Mouse (Mus musculus): ENCODE data around the gene Tnfrsf13b. TPM values are rescaled to one million over a fixed set of nuclear protein-coding genes. Genes with fewer than 3 reads are reported as not detected.

Tnfrsf13b gene
- polyA plus RNA-seq, 1 experiment, result 100 TPM

DNA sequence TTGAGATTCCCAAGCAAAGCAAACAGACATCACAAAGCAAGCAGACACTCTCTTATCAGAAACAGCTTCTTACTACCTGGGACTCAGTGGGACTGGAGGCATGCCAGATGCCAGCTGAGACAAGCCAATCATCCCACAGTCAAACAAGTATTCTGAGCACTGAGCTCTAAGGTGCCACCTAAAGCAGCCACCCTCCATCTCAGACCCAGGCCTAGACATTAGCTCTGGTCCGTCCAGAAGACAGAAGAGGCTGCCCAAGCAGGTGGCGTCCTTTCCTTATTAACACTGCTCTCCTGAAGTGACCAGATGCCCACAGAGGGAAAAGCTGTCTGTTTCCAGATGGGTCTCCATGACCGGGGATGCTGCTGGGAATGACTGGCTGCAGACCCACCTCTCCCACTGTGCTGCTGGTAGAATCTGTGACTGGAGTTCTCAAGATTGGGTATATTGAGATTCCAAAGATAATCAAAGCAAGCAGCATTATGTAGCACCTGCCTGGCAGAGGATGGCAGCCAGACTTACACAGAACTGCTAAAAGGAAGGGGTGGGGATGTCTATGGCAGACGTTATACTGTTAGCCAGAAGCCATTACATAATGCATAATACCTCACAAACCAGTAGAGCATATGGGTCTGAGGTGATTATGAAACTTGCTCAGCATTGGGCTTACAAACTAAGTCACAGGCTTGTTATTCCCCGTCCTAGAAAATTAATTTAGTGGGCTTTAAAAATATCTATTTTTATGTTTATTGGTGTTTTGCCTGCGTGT is 23.9 kb downstream of the Tnfrsf13b start:
- TF ChIP-seq GATA1 (IDR thresholded peaks at IDR 0.05; ENCODE audit: low read length), result no peak

- TF ChIP-seq GATA1 (IDR thresholded peaks at IDR 0.05; ENCODE audit: low read length), result no peak
Observed at GRCm38 (mm10) chr11:61155727-61156126, 29.2 kb downstream of the Tnfrsf13b start.

- TF ChIP-seq GATA1 (IDR thresholded peaks at IDR 0.05; ENCODE audit: low read length), result no peak
Observed at GRCm38 (mm10) chr11:61158141-61158540, 31.6 kb downstream of the Tnfrsf13b start.

GRCm38 (mm10) chr11:61159796-61160732 is 33.5 kb downstream of the Tnfrsf13b start:
- TF ChIP-seq GATA1 (IDR thresholded peaks at IDR 0.05; ENCODE audit: low read length), result no peak

GRCm38 (mm10) chr11:61161121-61161520 is 34.6 kb downstream of the Tnfrsf13b start:
- no peak for TF ChIP-seq GATA1 (IDR thresholded peaks at IDR 0.05; ENCODE audit: low read length)

GRCm38 (mm10) chr11:61162776-61163175 is 36.2 kb downstream of the Tnfrsf13b start:
- TF ChIP-seq GATA1 (IDR thresholded peaks at IDR 0.05; ENCODE audit: low read length), result no peak

DNA sequence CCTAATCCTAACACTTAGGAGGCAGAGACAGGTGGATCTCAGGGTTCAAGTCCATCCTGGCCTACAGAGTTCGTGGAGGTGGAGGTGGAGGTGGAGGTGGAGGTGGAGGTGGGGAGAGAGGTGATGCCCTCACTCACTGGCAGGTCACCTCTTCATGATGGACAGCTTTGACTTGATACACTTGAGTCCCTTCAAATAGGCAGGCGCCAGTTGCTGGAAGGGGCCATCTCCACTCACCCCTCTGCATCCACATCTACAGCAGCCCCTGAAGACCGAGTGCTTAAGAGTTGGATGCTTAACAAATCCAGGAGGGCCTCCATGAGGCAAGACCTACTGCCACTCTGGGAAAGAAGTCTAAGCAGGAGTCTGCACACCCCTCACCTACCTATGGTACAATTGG is 36.8 kb downstream of the Tnfrsf13b start:
- TF ChIP-seq GATA1 (IDR thresholded peaks at IDR 0.05; ENCODE audit: low read length), result no peak

- no peak for TF ChIP-seq GATA1 (IDR thresholded peaks at IDR 0.05; ENCODE audit: low read length)
Observed at GRCm38 (mm10) chr11:61164366-61164765, 37.8 kb downstream of the Tnfrsf13b start.

- no peak for TF ChIP-seq GATA1 (IDR thresholded peaks at IDR 0.05; ENCODE audit: low read length)
Observed at GRCm38 (mm10) chr11:61164881-61165280, 38.3 kb downstream of the Tnfrsf13b start.

DNA sequence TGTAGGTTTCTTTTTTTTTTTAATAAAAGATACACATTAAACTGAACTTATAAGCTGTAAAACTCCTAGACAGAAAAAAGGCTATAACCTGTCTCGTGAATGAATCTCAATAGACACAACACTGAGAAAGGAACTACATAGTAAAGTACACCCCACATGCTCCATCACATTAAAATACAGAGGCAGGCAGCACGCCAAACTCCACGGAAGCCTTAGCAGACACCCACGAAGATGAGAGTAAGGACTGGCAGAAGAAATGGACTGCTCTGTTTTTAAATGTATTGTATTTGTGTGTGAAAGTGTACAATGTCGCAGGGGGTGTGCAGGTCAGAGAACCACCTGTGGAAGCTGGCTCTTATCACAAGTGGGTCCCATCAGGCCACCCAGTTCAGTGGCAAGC is 43.6 kb downstream of the Tnfrsf13b start:
- no peak for TF ChIP-seq GATA1 (IDR thresholded peaks at IDR 0.05; ENCODE audit: low read length)

- TF ChIP-seq GATA1 (IDR thresholded peaks at IDR 0.05; ENCODE audit: low read length), result no peak
Observed at GRCm38 (mm10) chr11:61174291-61174820, 47.8 kb downstream of the Tnfrsf13b start.

GRCm38 (mm10) chr11:61174821-61175658 is 48.5 kb downstream of the Tnfrsf13b start, which contains the start of gene Usp22:
Gene Usp22 (minus strand): TSS chr11:61175055.
- TF ChIP-seq GATA1 (IDR thresholded peaks at IDR 0.05; ENCODE audit: low read length), result no peak

GRCm38 (mm10) chr11:61175778-61176177 is 49.2 kb downstream of the Tnfrsf13b start:
- no peak for TF ChIP-seq GATA1 (IDR thresholded peaks at IDR 0.05; ENCODE audit: low read length)

GRCm38 (mm10) chr11:61176321-61176720 is 49.8 kb downstream of the Tnfrsf13b start:
- TF ChIP-seq GATA1 (IDR thresholded peaks at IDR 0.05; ENCODE audit: low read length), result no peak

- no peak for TF ChIP-seq GATA1 (IDR thresholded peaks at IDR 0.05; ENCODE audit: low read length)
Observed at GRCm38 (mm10) chr11:61180361-61180760, 53.8 kb downstream of the Tnfrsf13b start.
